Mouse (Mus musculus) liver, embryonic 16.5 days (tissue): ENCODE measurements at regions not wholly inside any gene's neighbourhood (a gene's known extent, or its start where the extent isn't known, plus 50 kb on each side); places are given as distances from the start of the nearest gene placed in this dataset.

ENCODE experiments used
- ATAC-seq: fragments of 200-750 bp; cut with Nextera tagmentation; 2 replicates; pipeline ENCODE4 v1.8.0; 2017; ENCODE audit warnings: low read depth, mild to moderate bottlenecking, moderate number of reproducible peaks, moderate library complexity
- H3K27ac ChIP-seq: fragments of 300-500 bp; sonication (generic); 2 replicates; pipeline ENCODE4 v1.5.1; 2014; ENCODE audit warnings: mild to moderate bottlenecking, low read length
- H3K27me3 ChIP-seq: fragments of 300-500 bp; sonication (generic); 2 replicates; pipeline ENCODE4 v1.6.1; 2014; ENCODE audit warnings: low read depth, low read length, mixed read lengths; ENCODE audit not compliant: control insufficient read depth, insufficient read depth
- H3K36me3 ChIP-seq: fragments of 300-500 bp; sonication (generic); 2 replicates; pipeline ENCODE4 v1.6.1; 2014; ENCODE audit warnings: mild to moderate bottlenecking; ENCODE audit not compliant: control insufficient read depth, insufficient read depth
- H3K4me1 ChIP-seq: fragments of 300-500 bp; sonication (generic); 2 replicates; pipeline ENCODE4 v1.6.1; 2014; ENCODE audit warnings: low read depth, low read length, mixed read lengths; ENCODE audit not compliant: control insufficient read depth
- H3K4me2 ChIP-seq: fragments of 300-500 bp; sonication (generic); 2 replicates; pipeline ENCODE4 v1.6.1; 2014; ENCODE audit warnings: low read depth, low read length, mixed read lengths
- H3K4me3 ChIP-seq: fragments of 300-500 bp; sonication (generic); 2 replicates; pipeline ENCODE4 v1.5.1; 2014; ENCODE audit warnings: low read depth, mild to moderate bottlenecking, low read length
- H3K9ac ChIP-seq: fragments of 300-500 bp; sonication (generic); 2 replicates; pipeline ENCODE4 v1.6.1; 2014; ENCODE audit warnings: low read depth, low read length
- H3K9me3 ChIP-seq: fragments of 300-500 bp; sonication (generic); replicated peaks from 2 replicates; pipeline ENCODE4 v1.6.1; 2016; ENCODE audit warnings: low read length; ENCODE audit not compliant: control insufficient read depth
- WGBS: fragments of 180-500 bp; shearing (Covaris S2); extraction: QIAGEN DNeasy Blood & Tissue Kit; methylation state at CpG from one replicate; pipeline ENCODE4 v1.1.7; 2014; ENCODE audit not compliant: insufficient replicate concordance; 5-methylcytosine and 5-hydroxymethylcytosine counted together

- H3K27me3 ChIP-seq, result no peaks in the 10 kb centered on the region
- H3K36me3 ChIP-seq, result no peaks in the 10 kb centered on the region
- no peak overlapping the region for H3K27ac ChIP-seq
- 40% methylated on average over 2 of the region's 2 CpGs for WGBS
- H3K4me1 ChIP-seq, result no peaks in the 10 kb centered on the region
- no peaks in the 10 kb centered on the region for H3K9me3 ChIP-seq
- no peak overlapping the region for H3K4me3 ChIP-seq
- H3K9ac ChIP-seq, result no peak overlapping the region
- no peak overlapping the region for H3K4me2 ChIP-seq
- ATAC-seq, result no peak
These were observed 301.3 kb upstream of the Clnk start for GRCm38 (mm10) chr5:39177891-39178290.

- Histone ChIP-seq H3K9ac (no peak overlapping the region), H3K9me3 (no peaks in the 10 kb centered on the region), H3K4me1 (no peaks in the 10 kb centered on the region), H3K4me2 (no peak overlapping the region), H3K36me3 (no peaks in the 10 kb centered on the region), H3K27me3 (no peaks in the 10 kb centered on the region), H3K4me3 (no peak overlapping the region), H3K27ac (no peak overlapping the region)
- no peak for ATAC-seq
- WGBS, result 69% methylated on average over 2 of the region's 2 CpGs
These were observed 300.3 kb upstream of the Clnk start for GRCm38 (mm10) chr5:39176906-39177305.

- Histone ChIP-seq H3K4me3 (no peak overlapping the region), H3K9me3 (no peaks in the 10 kb centered on the region), H3K9ac (no peak overlapping the region), H3K27ac (no peak overlapping the region), H3K4me1 (no peaks in the 10 kb centered on the region), H3K27me3 (no peaks in the 10 kb centered on the region), H3K4me2 (no peak overlapping the region), H3K36me3 (no peaks in the 10 kb centered on the region)
- WGBS, result 63% methylated on average over 3 of the region's 3 CpGs
- ATAC-seq, result no peak
These were observed 296.9 kb upstream of the Clnk start for GRCm38 (mm10) chr5:39173491-39173890.

- 63% methylated on average over 3 of the region's 3 CpGs for WGBS
- Histone ChIP-seq H3K27ac (no peak overlapping the region), H3K9me3 (no peaks in the 10 kb centered on the region), H3K9ac (no peak overlapping the region), H3K36me3 (no peaks in the 10 kb centered on the region), H3K4me2 (no peak overlapping the region), H3K4me1 (no peaks in the 10 kb centered on the region), H3K4me3 (no peak overlapping the region), H3K27me3 (no peaks in the 10 kb centered on the region)
- no peak for ATAC-seq
These were observed 283.0 kb upstream of the Clnk start for GRCm38 (mm10) chr5:39159651-39160050.

- H3K27me3 ChIP-seq, result no peaks in the 10 kb centered on the region
- no peak for ATAC-seq
- H3K4me3 ChIP-seq, result no peak overlapping the region
- H3K27ac ChIP-seq, result no peak overlapping the region
- H3K9me3 ChIP-seq, result no peaks in the 10 kb centered on the region
- no peak overlapping the region for H3K9ac ChIP-seq
- no peaks in the 10 kb centered on the region for H3K4me1 ChIP-seq
- no peaks in the 10 kb centered on the region for H3K36me3 ChIP-seq
- WGBS, result 70% methylated on average over 1 of the region's 1 CpGs
- no peak overlapping the region for H3K4me2 ChIP-seq
These were observed 279.2 kb upstream of the Clnk start for GRCm38 (mm10) chr5:39155763-39156162.

- ATAC-seq, result no peak
- H3K9me3 ChIP-seq, result no peaks in the 10 kb centered on the region
- H3K4me1 ChIP-seq, result no peaks in the 10 kb centered on the region
These were observed 276.7 kb upstream of the Clnk start for GRCm38 (mm10) chr5:39153291-39153794.

GRCm38 (mm10) chr5:39151917-39152316, 275.3 kb upstream of the Clnk start:
- H3K4me1 ChIP-seq, result no peaks in the 10 kb centered on the region
- H3K4me2 ChIP-seq, result no peak overlapping the region
- no peak overlapping the region for H3K4me3 ChIP-seq
- no peaks in the 10 kb centered on the region for H3K36me3 ChIP-seq
- H3K9ac ChIP-seq, result no peak overlapping the region
- 60% methylated on average over 4 of the region's 4 CpGs for WGBS
- ATAC-seq, result peak; percentile 94
- no peaks in the 10 kb centered on the region for H3K9me3 ChIP-seq
- no peaks in the 10 kb centered on the region for H3K27me3 ChIP-seq
- peak overlapping the region; percentile 62 for H3K27ac ChIP-seq

More at GRCm38 (mm10) chr5:39153291-39153794, 276.7 kb upstream of the Clnk start:
- Histone ChIP-seq H3K4me2 (no peak overlapping the region), H3K4me3 (no peak overlapping the region), H3K27ac (no peak overlapping the region), H3K9ac (no peak overlapping the region), H3K27me3 (no peaks in the 10 kb centered on the region), H3K36me3 (no peaks in the 10 kb centered on the region)

- H3K4me1 ChIP-seq, result no peaks in the 10 kb centered on the region
- no peaks in the 10 kb centered on the region for H3K9me3 ChIP-seq
- H3K27ac ChIP-seq, result no peak overlapping the region
- WGBS, result 45% methylated on average over 4 of the region's 4 CpGs
- no peaks in the 10 kb centered on the region for H3K27me3 ChIP-seq
- no peak overlapping the region for H3K9ac ChIP-seq
- no peak for ATAC-seq
- no peak overlapping the region for H3K4me2 ChIP-seq
- H3K4me3 ChIP-seq, result no peak overlapping the region
- no peaks in the 10 kb centered on the region for H3K36me3 ChIP-seq
These were observed 274.3 kb upstream of the Clnk start for GRCm38 (mm10) chr5:39150891-39151290.

GRCm38 (mm10) chr5:39145658-39146057, 269.0 kb upstream of the Clnk start:
- ATAC-seq, result no peak
- WGBS, result 34% methylated on average over 2 of the region's 2 CpGs
- H3K36me3 ChIP-seq, result no peaks in the 10 kb centered on the region

More at GRCm38 (mm10) chr5:39145658-39146057, 269.0 kb upstream of the Clnk start:
- Histone ChIP-seq H3K9ac (no peak overlapping the region), H3K27me3 (no peaks in the 10 kb centered on the region), H3K4me3 (no peak overlapping the region), H3K27ac (no peak overlapping the region), H3K9me3 (no peaks in the 10 kb centered on the region), H3K4me2 (no peak overlapping the region), H3K4me1 (no peaks in the 10 kb centered on the region)
